Mouse (Mus musculus) intestine, embryonic 15.5 days (tissue): ENCODE results near the gene Dcpp1. TPM values are rescaled to one million over a fixed set of nuclear protein-coding genes. Genes with fewer than 3 reads are reported as not detected.
"Not testable (repeated sequence)": the region's sequence is repeated elsewhere in the genome, so short reads cannot be mapped to it uniquely, and the experiment has no call there.

ENCODE experiments used
- ATAC-seq: fragments of 200-750 bp; cut with Nextera tagmentation; 2 replicates; pipeline ENCODE4 v1.8.0; 2017; ENCODE audit warnings: moderate TSS enrichment, moderate library complexity
- H3K27ac ChIP-seq: fragments of 300-500 bp; sonication (generic); 2 replicates; pipeline ENCODE4 v1.5.1; 2015; ENCODE audit warnings: mild to moderate bottlenecking, inconsistent platforms
- H3K27me3 ChIP-seq: fragments of 300-500 bp; sonication (generic); replicated peaks from 2 replicates; pipeline ENCODE4 v1.6.1; 2015; ENCODE audit warnings: inconsistent platforms
- H3K36me3 ChIP-seq: fragments of 300-500 bp; sonication (generic); 2 replicates; pipeline ENCODE4 v1.6.1; 2015; ENCODE audit warnings: inconsistent platforms
- H3K4me1 ChIP-seq: fragments of 300-500 bp; sonication (generic); replicated peaks from 2 replicates; pipeline ENCODE4 v1.6.1; 2015; ENCODE audit warnings: inconsistent platforms
- H3K4me2 ChIP-seq: fragments of 300-500 bp; sonication (generic); replicated peaks from 2 replicates; pipeline ENCODE4 v1.6.1; 2015; ENCODE audit warnings: mild to moderate bottlenecking, inconsistent platforms
- H3K4me3 ChIP-seq: fragments of 300-500 bp; sonication (generic); replicated peaks from 2 replicates; pipeline ENCODE4 v1.5.1; 2015; ENCODE audit warnings: inconsistent platforms
- H3K9ac ChIP-seq: fragments of 300-500 bp; sonication (generic); 2 replicates; pipeline ENCODE4 v1.6.1; 2015; ENCODE audit warnings: inconsistent platforms
- H3K9me3 ChIP-seq: fragments of 300-500 bp; sonication (generic); 2 replicates; pipeline ENCODE4 v1.6.1; 2016; ENCODE audit warnings: inconsistent platforms
- WGBS: fragments of 180-500 bp; shearing (Covaris S2); methylation state at CpG from one replicate; pipeline ENCODE4 v1.1.7; 2015; 5-methylcytosine and 5-hydroxymethylcytosine counted together
- polyA plus RNA-seq: library from polyadenylated mRNA; unstranded; fragments of >200 nt; fragmentation: Nextera tagmentation; extraction: Ambion mirVana; gene quantifications from 2 replicates; pipeline ENCODE4 v1.2.1, GENCODE M21; 2015

Gene Dcpp1
- not detected in 2 replicates for polyA plus RNA-seq

DNA sequence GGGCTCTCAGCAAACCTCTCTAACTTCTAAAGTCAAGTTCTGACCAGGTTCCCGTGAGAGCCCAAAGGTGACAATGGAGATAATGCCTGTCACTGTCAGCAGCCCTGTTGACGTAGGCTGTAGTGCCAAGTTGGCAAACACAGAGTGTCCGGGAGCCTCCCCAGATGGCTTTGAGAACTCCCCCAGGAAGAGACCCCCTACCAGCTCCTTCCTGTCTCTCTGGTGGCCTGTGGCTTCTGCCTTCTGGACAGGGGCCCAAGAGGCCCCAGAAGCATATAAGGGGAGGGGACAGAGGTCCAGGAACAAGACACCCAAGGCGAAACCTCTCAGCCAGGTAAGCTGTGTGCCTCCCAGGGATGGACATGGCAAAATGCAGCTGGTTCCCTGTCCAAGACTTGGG lies at the start of gene Dcpp1, which contains the start of gene Dcpp2:
TSS of gene Dcpp1 (plus strand) at position 301 of the 400 bp plus-strand sequence.
TSS of gene Dcpp2 (plus strand) at position 305 of the 400 bp plus-strand sequence.
- H3K4me2 ChIP-seq, H3K9ac ChIP-seq, H3K4me3 ChIP-seq, H3K27me3 ChIP-seq, ATAC-seq, H3K27ac ChIP-seq, H3K4me1 ChIP-seq, H3K9me3 ChIP-seq, H3K36me3 ChIP-seq: not testable (repeated sequence)
- WGBS = 65% methylated on average over 4 of the region's 4 CpGs

- no peak overlapping the region for H3K9ac ChIP-seq
- no peak overlapping the region for H3K27ac ChIP-seq
- no peaks in the 10 kb centered on the region for H3K9me3 ChIP-seq
- H3K27me3 ChIP-seq = peaks cover 7% of the 10 kb centered on the region
- ATAC-seq = no peak
- WGBS = 97% methylated on average over 1 of the region's 1 CpGs
- peaks cover 3% of the 10 kb centered on the region; the same call in 1 of the 2 replicates for H3K36me3 ChIP-seq
- no peak overlapping the region for H3K4me3 ChIP-seq
- peaks cover 5% of the 10 kb centered on the region for H3K4me1 ChIP-seq
- H3K4me2 ChIP-seq = no peak overlapping the region
These were observed 49.5 kb upstream of the Dcpp1 start for GRCm38 (mm10) chr17:23831201-23831600.

DNA sequence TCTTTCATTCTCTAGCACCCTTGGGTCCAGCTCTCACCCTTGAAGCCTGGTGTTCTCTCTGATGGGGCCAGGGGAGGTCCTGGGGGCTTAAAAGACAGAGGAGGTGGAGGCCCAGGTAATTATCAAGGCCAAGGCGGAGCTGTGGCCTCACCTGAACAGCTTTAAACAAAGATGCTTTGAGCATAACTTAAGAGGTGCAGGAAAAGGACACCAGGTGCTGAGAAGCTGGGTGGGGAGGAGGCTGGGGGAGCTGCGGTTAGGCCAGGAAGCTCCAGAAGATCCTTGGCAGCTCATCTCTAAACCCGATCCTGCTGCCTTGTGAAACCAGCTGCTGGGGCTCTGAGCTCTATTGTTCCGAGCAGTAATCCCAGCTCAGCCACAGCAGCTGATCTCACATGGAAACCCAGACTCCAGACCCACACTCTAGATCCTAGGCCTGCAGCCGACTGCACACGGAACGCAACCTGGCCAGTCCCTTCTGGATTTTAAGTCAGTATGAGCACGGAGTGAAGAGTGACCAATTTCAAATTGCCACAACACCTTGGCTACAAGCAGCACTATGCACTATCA lies 44.6 kb upstream of the Dcpp1 start, which contains the start of gene Prss33:
TSS of gene Prss33 (minus strand) at position 51 of the 570 bp plus-strand sequence.
- no peak within 1 kb of the TSS for H3K4me3 ChIP-seq
- no peak within 1 kb of the TSS for H3K9ac ChIP-seq
- no peak within 1 kb of the TSS for H3K4me2 ChIP-seq
- no peaks in the 10 kb centered on the region for H3K9me3 ChIP-seq
- peaks cover 10% of the 10 kb centered on the region for H3K27me3 ChIP-seq
- H3K4me1 ChIP-seq = no peaks in the 10 kb centered on the region
- H3K36me3 ChIP-seq = no peaks in the 10 kb centered on the region
- ATAC-seq = no peak
- no peak within 1 kb of the TSS for H3K27ac ChIP-seq
- 76% methylated on average over 8 of the region's 8 CpGs for WGBS

- Histone ChIP-seq H3K4me1 (no peaks in the 10 kb centered on the region), H3K36me3 (no peaks in the 10 kb centered on the region), H3K27ac (no peak overlapping the region), H3K4me3 (no peak overlapping the region), H3K9ac (no peak overlapping the region), H3K9me3 (no peaks in the 10 kb centered on the region), H3K4me2 (no peak overlapping the region), H3K27me3 (peaks cover 4% of the 10 kb centered on the region; the same call in 1 of the 2 replicates)
- 33% methylated on average over 4 of the region's 4 CpGs for WGBS
- no peak for ATAC-seq
These were observed 39.5 kb upstream of the Dcpp1 start for GRCm38 (mm10) chr17:23841145-23841544.

DNA sequence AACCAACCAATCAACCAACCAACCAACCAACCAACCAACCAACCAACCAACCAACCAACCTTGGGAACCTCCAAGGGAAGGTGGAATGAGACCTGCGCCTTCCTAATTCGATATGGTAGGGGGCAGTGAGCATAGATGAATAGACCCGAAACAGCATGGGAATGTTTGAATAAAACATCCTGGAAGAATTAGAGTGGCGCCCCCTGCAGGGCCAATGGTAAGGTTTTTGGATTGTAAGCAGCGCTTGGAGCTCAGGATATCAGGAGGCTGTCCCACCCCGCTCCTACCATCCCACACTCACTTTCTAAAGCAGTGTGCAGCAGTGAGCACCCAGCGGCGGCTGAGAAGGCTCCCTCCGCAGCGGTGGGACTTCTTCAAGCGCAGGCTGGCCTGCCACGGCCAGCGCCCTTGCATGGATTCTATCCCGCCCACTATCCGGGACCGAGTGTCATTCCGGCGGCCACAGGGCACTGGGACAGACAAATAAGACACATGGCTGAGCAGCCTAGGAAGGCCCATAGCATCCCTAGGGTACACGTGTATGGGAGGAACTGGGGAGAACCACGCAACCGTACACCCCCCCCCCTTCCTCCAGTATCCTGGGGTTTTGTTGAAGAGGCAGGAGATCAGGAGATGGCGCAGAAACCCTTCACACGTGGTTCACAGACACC lies 37.4 kb upstream of the Dcpp1 start:
- H3K9ac ChIP-seq = no peak overlapping the region
- no peaks in the 10 kb centered on the region for H3K4me1 ChIP-seq
- H3K27ac ChIP-seq = no peak overlapping the region
- no peaks in the 10 kb centered on the region for H3K36me3 ChIP-seq
- H3K4me2 ChIP-seq = peak overlapping the region; percentile 51
- H3K27me3 ChIP-seq = no peaks in the 10 kb centered on the region
- H3K9me3 ChIP-seq = no peaks in the 10 kb centered on the region
- no peak overlapping the region for H3K4me3 ChIP-seq
- WGBS = 49% methylated on average over 23 of the region's 23 CpGs
- peak; percentile 44 for ATAC-seq

DNA sequence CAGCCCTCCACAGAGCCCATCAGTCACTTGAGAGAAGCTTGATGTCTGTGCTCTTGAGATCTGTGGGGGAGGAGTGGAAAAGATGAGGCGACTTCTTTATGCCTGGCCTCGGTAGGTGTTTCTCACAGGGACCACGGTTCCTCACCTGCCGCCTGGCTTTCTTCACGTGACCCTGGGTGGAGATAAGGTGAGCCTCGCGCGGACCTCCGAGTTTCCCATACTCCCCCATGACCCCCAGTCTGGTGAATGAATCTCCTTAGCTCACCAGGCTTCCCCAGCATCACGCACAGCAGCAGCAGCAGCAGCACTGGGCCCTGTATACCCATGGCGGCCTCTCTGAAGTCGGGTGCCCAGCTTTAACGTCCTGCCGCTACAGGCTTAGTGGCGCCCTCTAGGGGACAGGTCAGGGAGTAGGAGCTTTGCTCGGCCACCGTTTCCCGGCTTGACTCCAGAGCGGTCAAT lies 36.8 kb upstream of the Dcpp1 start, which contains the start of the genes Prss32 and Prss41:
TSS of gene Prss32 (plus strand) at position 44 of the 462 bp plus-strand sequence.
TSS of gene Prss41 (minus strand) at position 361 of the 462 bp plus-strand sequence.
- 16% methylated on average over 19 of the region's 19 CpGs for WGBS
- no peak within 1 kb of the TSS for H3K27ac ChIP-seq
- no peaks in the 10 kb centered on the region for H3K4me1 ChIP-seq
- H3K9me3 ChIP-seq = no peaks in the 10 kb centered on the region
- H3K4me2 ChIP-seq = peak within 1 kb of the TSS; percentile 51
- ATAC-seq = peak; percentile 66
- 0 out of 2 replicates have a peak within 1 kb of the TSS, but pooled peaks have one; percentile 10 for H3K4me3 ChIP-seq
- no peak within 1 kb of the TSS for H3K9ac ChIP-seq
- H3K36me3 ChIP-seq = no peaks in the 10 kb centered on the region
- no peaks in the 10 kb centered on the region for H3K27me3 ChIP-seq

GRCm38 (mm10) chr17:23850028-23850427 lies 30.6 kb upstream of the Dcpp1 start:
- H3K27ac ChIP-seq = no peak overlapping the region
- no peak overlapping the region for H3K4me2 ChIP-seq
- H3K4me3 ChIP-seq = no peak overlapping the region
- no peaks in the 10 kb centered on the region for H3K4me1 ChIP-seq
- WGBS = 69% methylated on average over 2 of the region's 2 CpGs
- H3K36me3 ChIP-seq = no peaks in the 10 kb centered on the region
- no peaks in the 10 kb centered on the region for H3K27me3 ChIP-seq
- no peak for ATAC-seq
- no peak overlapping the region for H3K9ac ChIP-seq
- no peaks in the 10 kb centered on the region for H3K9me3 ChIP-seq

DNA sequence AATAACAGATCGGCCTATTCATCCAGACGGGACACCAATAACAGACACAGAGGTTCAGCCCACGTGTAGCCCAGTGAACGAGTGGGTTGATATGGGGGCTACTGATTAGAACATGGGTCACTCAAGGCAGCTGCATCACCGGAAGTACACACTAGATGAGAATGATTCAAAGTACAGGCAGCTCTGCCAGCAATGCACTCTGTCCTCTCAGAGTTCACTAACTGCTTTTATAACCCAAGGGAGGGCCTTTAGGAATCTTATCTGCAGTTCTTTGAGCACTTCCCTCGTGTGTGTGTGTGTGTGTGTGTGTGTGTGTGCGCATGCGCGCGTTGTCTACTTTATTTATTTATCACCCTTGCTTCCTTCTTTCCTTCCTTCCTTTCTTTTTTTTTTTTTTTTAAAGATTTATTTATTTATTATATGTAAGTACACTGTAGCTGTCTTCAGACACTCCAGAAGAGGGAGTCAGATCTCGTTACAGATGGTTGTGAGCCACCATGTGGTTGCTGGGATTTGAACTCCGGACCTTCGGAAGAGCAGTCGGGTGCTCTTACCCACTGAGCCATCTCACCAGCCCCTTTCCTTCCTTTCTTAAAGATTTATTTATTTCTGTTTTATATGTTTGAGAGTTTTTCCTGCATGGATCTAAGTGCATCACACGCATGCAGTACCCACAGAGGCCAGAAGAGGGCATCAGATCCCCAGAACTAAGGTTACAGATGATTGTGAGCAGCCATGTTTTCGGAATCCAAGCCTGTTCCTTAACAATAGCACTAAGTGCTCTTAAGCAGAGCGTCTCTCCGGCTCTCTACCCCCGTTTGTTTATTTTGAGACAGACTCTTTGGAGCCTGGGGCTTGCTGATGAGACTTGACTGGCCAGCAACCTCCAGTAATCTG lies 29.6 kb upstream of the Dcpp1 start:
- Histone ChIP-seq H3K27ac (peak overlapping the region; percentile 52; the same call in 1 of the 2 replicates), H3K4me2 (0 out of 2 replicates have a peak overlapping the region, but pooled peaks have one; percentile 19), H3K4me3 (no peak overlapping the region), H3K4me1 (no peaks in the 10 kb centered on the region), H3K9ac (no peak overlapping the region), H3K36me3 (no peaks in the 10 kb centered on the region), H3K9me3 (no peaks in the 10 kb centered on the region), H3K27me3 (no peaks in the 10 kb centered on the region)
- WGBS = 52% methylated on average over 19 of the region's 19 CpGs
- peak; percentile 88 for ATAC-seq

DNA sequence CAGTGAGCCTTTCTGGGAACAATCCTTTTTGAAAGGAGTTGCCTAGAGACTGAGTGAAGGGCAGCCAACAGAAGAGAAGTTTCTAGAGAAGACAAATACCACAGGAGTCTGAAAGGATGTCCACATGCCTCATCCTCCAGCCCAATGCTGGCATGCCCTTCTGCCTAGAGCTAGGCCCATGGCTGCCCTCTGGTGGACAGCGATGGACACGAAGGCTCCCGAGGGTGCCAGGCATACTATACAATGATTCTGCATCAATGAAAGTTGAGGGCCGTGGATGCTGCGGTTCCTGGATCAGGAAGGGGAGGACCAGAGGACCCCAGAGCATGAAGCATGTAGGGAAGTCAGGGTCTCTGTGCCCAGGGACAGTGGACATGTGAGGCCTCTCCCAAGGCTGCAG lies 27.4 kb upstream of the Dcpp1 start:
- no peaks in the 10 kb centered on the region for H3K27me3 ChIP-seq
- ATAC-seq = peak; percentile 30; the same call in 1 of the 2 replicates
- no peak overlapping the region; the same call in 1 of the 2 replicates for H3K27ac ChIP-seq
- no peak overlapping the region for H3K4me3 ChIP-seq
- H3K9me3 ChIP-seq = no peaks in the 10 kb centered on the region
- no peak overlapping the region for H3K4me2 ChIP-seq
- no peak overlapping the region for H3K9ac ChIP-seq
- 33% methylated on average over 5 of the region's 5 CpGs for whole genome bisulfite sequencing
- no peaks in the 10 kb centered on the region for H3K36me3 ChIP-seq
- no peaks in the 10 kb centered on the region for H3K4me1 ChIP-seq

GRCm38 (mm10) chr17:23854229-23854765 lies 26.4 kb upstream of the Dcpp1 start:
- H3K27ac ChIP-seq = no peak overlapping the region
- H3K4me1 ChIP-seq = no peaks in the 10 kb centered on the region
- no peak overlapping the region for H3K4me3 ChIP-seq
- no peaks in the 10 kb centered on the region for H3K9me3 ChIP-seq
- H3K4me2 ChIP-seq = 0 out of 2 replicates have a peak overlapping the region, but pooled peaks have one; percentile 5
- no peaks in the 10 kb centered on the region for H3K36me3 ChIP-seq
- ATAC-seq = no peak
- H3K9ac ChIP-seq = no peak overlapping the region
- H3K27me3 ChIP-seq = no peaks in the 10 kb centered on the region
- 83% methylated on average over 10 of the region's 10 CpGs for WGBS

GRCm38 (mm10) chr17:23857193-23857592 lies 23.5 kb upstream of the Dcpp1 start:
- Histone ChIP-seq H3K4me1 (no peaks in the 10 kb centered on the region), H3K4me2 (no peak overlapping the region), H3K9me3 (no peaks in the 10 kb centered on the region), H3K36me3 (no peaks in the 10 kb centered on the region), H3K9ac (no peak overlapping the region), H3K27ac (no peak overlapping the region), H3K27me3 (no peaks in the 10 kb centered on the region), H3K4me3 (no peak overlapping the region)
- ATAC-seq = no peak
- 87% methylated on average over 6 of the region's 6 CpGs for WGBS
